Mouse (Mus musculus): ENCODE results near the gene Tmem39b.
"Not testable (repeated sequence)": the region's sequence is repeated elsewhere in the genome, so short reads cannot be mapped to it uniquely, and the experiment has no call there.

Gene Tmem39b

DNA sequence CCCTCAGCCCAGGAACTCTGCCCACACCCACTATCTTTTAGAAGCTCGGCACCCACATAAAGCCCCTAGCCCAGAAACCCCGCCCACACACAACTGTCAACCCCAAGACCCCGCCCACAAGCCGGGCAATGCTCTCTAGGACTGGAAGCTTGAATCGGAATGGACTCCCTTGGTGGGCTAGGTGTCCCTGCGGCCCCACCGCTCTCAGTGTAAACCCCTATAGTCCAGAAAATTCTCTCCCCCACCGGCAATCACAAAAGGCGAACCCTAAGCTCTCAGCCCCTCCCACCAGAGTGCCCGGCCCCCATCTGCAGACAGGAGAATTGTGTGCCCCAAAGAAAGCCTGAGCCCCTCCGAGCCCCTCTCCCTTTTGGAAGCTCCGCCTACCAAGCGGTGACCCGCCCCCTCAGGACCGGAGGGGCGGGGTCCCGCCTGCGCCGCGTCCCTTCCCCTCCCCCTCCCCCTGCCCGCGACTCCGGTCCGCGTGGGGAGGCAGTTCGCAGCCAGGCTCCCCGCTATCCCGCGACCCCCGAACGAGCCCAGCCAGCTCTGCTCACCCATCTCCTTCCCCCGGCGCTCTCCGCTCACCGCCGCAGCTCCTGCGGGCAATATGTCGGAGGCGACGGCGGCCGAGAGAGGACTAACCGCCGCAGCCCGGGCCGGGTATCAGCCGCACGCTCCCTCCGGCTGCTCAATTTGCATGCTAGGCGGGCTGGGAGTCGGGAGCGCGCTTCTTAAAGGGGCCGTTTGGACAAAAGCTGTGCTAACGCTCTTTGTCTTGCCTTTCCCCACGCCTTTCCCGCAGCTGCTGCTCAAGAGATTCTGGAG lies at the start of gene Tmem39b:
Gene Tmem39b, minus strand, starts transcription at position 681 of the 828 bp plus-strand sequence.
- DNase-seq (ENCODE audit: low spot score): peak; percentile 80

DNA sequence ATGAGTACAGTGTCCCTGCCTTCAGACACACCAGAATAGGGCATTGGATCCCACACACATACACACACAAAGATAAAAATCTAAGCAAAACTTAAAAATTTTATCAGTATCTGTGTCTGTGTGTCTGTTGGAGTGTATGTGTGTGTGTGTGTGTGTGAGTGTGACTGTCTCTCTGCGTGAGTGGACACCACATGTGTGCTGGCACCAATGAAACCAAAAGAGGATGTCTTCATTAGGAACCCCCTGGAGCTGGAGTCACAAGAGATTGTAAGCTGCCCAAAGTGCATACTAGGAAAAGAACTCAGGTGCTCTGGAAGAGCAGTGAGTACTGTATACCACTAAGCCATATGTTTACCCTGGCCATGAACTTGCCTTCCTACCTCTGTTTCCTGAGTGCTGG lies 49.5 kb upstream of the Tmem39b start:
- DNase-seq (ENCODE audit: low spot score): no peak

- DNase-seq (ENCODE audit: low spot score): peak; percentile 18
Observed at GRCm38 (mm10) chr4:129743494-129743893, 46.9 kb upstream of the Tmem39b start.

- DNase-seq (ENCODE audit: low spot score): no peak
Observed at GRCm38 (mm10) chr4:129743010-129743390, 46.4 kb upstream of the Tmem39b start.

DNA sequence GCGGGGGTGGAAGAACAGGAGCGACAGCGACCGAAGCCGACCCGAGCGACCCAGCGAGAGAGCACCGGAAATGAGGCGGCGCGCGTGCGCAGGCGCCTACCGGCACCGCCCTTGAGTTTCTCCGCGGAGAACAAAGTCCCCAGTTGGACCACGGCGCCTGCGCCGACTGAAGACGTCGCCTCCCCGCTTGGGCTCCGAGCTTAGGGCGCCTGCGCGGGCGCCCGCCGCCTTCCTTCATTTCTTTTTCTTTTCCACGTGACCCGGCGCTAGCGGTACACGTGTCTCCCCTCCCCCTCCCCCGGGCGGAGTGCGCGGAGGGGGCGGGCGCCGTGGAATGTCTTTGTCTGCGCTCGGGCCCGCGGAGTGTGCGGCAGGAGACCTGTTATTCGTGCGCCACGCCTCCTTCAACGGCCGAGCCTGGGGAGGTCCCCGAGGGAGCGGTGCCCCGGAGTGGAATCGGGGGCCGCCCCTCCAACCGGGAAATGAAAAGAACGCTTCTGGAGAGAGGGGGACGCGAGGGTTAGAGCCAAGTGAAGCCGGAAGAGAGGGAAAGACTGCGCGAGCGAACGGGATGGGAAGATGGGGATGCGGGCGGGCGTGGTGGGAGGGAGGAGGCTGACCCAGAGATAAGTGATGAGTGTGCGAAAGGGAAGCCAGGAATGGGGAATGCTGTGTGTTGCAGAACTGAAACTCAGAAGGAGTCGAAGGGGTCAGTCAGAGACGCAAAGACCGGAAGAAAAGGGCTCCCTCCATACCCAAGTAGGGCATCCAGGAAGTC lies 45.8 kb upstream of the Tmem39b start, which contains the start of gene Khdrbs1:
Gene Khdrbs1, minus strand, starts transcription at position 72 of the 778 bp plus-strand sequence.
- peak; percentile 96 for DNase-seq (ENCODE audit: low spot score)

DNA sequence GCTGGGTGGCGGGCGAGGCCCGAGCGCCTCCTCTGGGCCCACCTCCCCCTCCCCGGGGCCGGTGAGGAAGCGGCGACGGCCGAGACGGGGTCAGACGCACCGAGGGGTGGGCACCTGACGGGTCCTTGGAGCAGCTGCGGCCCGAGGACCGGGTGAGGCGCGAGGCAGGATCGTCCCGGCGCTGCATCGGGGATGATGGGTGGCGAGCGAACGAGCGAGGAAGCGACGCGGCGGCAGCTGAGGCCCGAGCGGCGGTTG lies 45.3 kb upstream of the Tmem39b start:
- no peak for DNase-seq (ENCODE audit: low spot score)

GRCm38 (mm10) chr4:129741251-129741973 lies 44.8 kb upstream of the Tmem39b start:
- DNase-seq (ENCODE audit: low spot score): peak; percentile 61

- no peak for DNase-seq (ENCODE audit: low spot score)
Observed at GRCm38 (mm10) chr4:129739111-129739645, 42.5 kb upstream of the Tmem39b start.

GRCm38 (mm10) chr4:129736173-129736572 lies 39.5 kb upstream of the Tmem39b start:
- no peak for DNase-seq (ENCODE audit: low spot score)

- DNase-seq (ENCODE audit: low spot score): not testable (repeated sequence)
Observed at GRCm38 (mm10) chr4:129735485-129735884, 38.8 kb upstream of the Tmem39b start.

DNA sequence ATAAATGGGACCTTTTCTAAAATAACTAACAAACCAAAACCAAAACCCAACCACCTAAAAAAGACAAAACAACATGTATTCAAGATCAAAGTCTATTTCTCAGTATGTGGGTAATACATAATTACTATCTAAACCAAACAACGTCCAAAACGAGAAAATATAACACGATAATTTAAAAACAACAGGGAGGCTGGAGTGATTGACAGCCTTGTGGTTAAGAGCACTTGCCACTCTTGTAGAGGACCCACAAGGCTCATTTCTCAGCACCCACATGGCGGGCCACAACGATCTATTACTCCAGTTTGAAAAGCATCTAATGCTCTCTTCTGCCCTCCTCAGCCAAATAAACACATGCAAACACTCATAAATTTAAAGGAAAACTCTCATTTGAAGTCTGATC lies 34.8 kb upstream of the Tmem39b start:
- DNase-seq (ENCODE audit: low spot score): no peak

GRCm38 (mm10) chr4:129716310-129716709 lies 19.7 kb upstream of the Tmem39b start:
- DNase-seq (ENCODE audit: low spot score): no peak

GRCm38 (mm10) chr4:129709486-129710129 lies 13.0 kb upstream of the Tmem39b start:
- no peak for DNase-seq (ENCODE audit: low spot score)

DNA sequence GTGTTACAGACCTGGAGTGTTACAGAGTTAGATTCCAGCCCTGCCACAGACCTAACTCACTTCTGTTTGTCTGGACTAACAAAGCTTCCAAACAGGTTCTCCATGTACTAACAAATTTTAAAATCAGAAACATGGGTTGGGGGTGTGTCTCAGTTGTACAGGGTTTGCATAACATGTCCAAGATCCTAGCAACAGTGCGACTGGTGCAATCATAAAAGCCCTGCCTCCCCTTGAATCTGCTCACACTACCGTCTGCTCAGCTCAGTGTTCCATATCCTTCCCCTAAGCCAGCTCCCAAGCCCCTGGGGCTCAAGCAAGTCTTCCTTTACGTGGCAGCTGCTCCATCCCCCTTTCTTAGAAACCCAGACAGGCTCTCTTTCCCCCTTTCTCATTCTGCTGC lies 10.1 kb upstream of the Tmem39b start:
- no peak for DNase-seq (ENCODE audit: low spot score)

GRCm38 (mm10) chr4:129702454-129702853 lies 5.8 kb upstream of the Tmem39b start:
- DNase-seq (ENCODE audit: low spot score): no peak

DNA sequence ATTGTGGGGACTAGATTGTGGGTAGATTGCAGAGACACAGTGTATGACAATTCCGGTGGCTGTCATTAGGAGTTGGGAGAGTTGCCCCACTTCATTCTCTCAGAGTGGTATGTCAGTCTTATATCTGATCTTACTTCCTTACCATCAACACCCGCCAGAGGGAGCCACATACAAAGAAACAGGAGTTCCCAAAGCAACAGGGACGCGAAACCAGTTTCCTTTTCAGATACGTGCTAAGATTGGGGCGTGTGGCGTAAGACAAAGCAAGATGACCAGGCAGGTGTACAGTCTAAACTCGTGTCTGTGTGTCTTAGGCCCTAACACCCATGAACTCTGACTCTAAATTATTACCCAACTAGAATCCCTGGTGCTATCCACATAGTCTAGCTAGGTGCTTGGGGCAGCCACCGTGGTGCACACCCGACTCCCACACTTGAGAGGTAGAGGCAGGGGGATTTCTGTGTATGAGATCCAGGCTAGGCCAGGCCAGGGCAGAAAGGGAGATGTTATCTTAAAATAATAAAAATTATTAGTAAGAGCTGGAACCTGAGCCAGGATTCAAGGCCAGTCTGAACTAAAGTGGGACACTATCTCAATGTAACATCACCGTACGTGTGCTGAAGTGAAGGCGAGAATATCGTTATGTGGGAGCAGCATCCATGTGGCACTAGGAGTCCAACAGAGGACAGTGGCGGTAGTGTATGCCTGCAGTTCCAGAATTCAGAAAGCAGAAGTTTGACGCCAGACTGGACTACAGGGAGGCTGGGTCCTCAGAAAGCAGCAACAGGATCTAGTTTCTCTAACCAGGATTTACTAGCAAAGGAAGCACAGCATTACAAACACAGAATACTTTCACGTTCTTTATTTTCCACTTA lies 5.1 kb upstream of the Tmem39b start:
- DNase-seq (ENCODE audit: low spot score): peak; percentile 90

- not testable (repeated sequence) for DNase-seq (ENCODE audit: low spot score)
Observed at GRCm38 (mm10) chr4:129700661-129701060, 4.0 kb upstream of the Tmem39b start.

DNA sequence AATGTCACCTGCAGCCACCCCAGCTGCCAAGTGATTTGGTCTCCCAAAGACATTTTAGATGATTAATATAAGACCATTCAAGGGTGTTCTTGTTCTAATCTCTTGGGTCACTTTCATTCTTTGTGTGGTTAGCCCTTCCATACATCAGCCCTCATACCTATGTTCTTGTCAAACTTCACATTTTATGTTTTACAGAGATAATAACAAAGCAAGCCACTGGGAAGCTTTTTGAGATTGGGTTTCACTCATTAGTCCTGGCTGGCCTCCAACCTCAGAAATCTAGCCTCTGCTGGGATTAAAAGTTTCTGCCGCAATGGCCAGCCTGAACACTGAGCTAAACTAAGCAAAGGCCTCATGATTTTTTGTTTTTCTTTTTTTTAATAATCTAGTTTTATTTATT lies 3.6 kb upstream of the Tmem39b start:
- DNase-seq (ENCODE audit: low spot score): no peak

DNA sequence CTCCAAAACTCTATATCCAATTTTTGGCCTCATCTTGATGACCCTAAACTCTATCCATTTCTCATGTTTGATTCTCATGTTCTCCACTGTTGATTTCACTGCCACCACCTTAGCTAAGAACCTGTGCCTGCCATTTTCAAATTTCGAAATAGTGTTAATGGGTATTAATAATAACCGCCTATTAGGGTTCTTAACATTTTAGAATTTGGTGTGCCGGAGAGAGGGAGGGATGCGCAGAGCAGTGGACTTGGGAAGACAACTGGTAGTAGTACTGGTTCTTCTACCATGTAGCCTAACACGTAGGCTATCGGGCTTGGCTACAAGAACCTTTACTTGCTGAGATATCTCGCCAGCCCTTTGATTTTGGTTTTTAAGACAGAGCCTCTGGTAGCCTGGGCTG lies 553 bp upstream of the Tmem39b start:
- DNase-seq (ENCODE audit: low spot score): no peak

DNA sequence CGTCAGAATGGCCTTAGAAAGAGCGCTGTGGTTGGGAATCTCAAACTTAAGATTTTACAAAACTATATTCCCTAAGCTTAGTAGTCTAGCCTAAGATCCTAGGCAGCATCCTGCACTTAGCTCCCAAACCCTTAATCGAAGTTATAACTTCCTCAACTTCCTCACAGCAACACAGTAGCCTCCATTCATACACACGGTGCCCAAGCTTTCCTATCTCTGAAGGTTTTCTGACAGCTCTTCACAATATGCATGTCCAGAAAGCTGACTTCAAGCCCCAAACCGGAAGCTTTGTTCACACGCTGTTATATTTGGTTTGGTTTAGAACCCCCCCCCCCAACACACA lies 852 bp downstream of the Tmem39b start:
- no peak for DNase-seq (ENCODE audit: low spot score)

- DNase-seq (ENCODE audit: low spot score): no peak
Observed at GRCm38 (mm10) chr4:129684531-129684930, 12.1 kb downstream of the Tmem39b start.
